Mouse (Mus musculus) hindbrain, embryonic 11.5 days (tissue): ENCODE measurements around the gene Il23a. TPM values are rescaled to one million over a fixed set of nuclear protein-coding genes. Genes with fewer than 3 reads are reported as not detected.
"Not testable (repeated sequence)": the region's sequence is repeated elsewhere in the genome, so short reads cannot be mapped to it uniquely, and the experiment has no call there.

Experiments
- ATAC-seq: fragments of 200-750 bp; cut with Nextera tagmentation; 2 replicates; pipeline ENCODE4 v1.8.0; 2017; ENCODE audit warnings: mild to moderate bottlenecking, moderate TSS enrichment, moderate library complexity; ENCODE audit not compliant: low FRiP score
- DNase-seq: peaks from one replicate; pipeline ENCODE4 v3.0.0-alpha.2; 2015; ENCODE audit warnings: low spot score
- H3K27ac ChIP-seq: fragments of 300-500 bp; sonication (generic); 2 replicates; pipeline ENCODE4 v1.5.1; 2014; ENCODE audit warnings: mild to moderate bottlenecking, low read depth, low read length
- H3K27me3 ChIP-seq: fragments of 300-500 bp; sonication (generic); 2 replicates; pipeline ENCODE4 v1.6.1; 2014; ENCODE audit warnings: mild to moderate bottlenecking, low read length, moderate library complexity, mixed read lengths; ENCODE audit not compliant: control insufficient read depth, insufficient read depth
- H3K36me3 ChIP-seq: fragments of 300-500 bp; sonication (generic); 2 replicates; pipeline ENCODE4 v1.6.1; 2014; ENCODE audit warnings: mild to moderate bottlenecking, low read length, moderate library complexity, mixed read lengths; ENCODE audit not compliant: control insufficient read depth, insufficient read depth
- H3K4me1 ChIP-seq: fragments of 300-500 bp; sonication (generic); replicated peaks from 2 replicates; pipeline ENCODE4 v1.6.1; 2014; ENCODE audit warnings: low read length, mixed read lengths; ENCODE audit not compliant: control insufficient read depth, insufficient read depth
- H3K4me2 ChIP-seq: fragments of 300-500 bp; sonication (generic); replicated peaks from 2 replicates; pipeline ENCODE4 v1.6.1; 2014; ENCODE audit warnings: mild to moderate bottlenecking, low read depth, low read length
- H3K4me3 ChIP-seq: fragments of 300-500 bp; sonication (generic); 2 replicates; pipeline ENCODE4 v1.5.1; 2014; ENCODE audit warnings: low read depth, low read length
- H3K9ac ChIP-seq: fragments of 300-500 bp; sonication (generic); 2 replicates; pipeline ENCODE4 v1.6.1; 2014; ENCODE audit warnings: low read depth, low read length
- H3K9me3 ChIP-seq: fragments of 300-500 bp; sonication (generic); 2 replicates; pipeline ENCODE4 v1.6.1; 2016; ENCODE audit warnings: low read length; ENCODE audit not compliant: control insufficient read depth
- WGBS: fragments of 180-500 bp; shearing (Covaris S2); extraction: QIAGEN DNeasy Blood & Tissue Kit; methylation state at CpG from one replicate; pipeline ENCODE4 v1.1.7; 2014; 5-methylcytosine and 5-hydroxymethylcytosine counted together
- polyA plus RNA-seq: library from polyadenylated mRNA; unstranded; fragments of >200 nt; fragmentation: Nextera tagmentation; extraction: Ambion mirVana; gene quantifications from 2 replicates; pipeline ENCODE4 v1.2.1, GENCODE M21; 2014

Il23a gene
- polyA plus RNA-seq, 1 experiment from 2014 or later = 0.28 TPM

DNA sequence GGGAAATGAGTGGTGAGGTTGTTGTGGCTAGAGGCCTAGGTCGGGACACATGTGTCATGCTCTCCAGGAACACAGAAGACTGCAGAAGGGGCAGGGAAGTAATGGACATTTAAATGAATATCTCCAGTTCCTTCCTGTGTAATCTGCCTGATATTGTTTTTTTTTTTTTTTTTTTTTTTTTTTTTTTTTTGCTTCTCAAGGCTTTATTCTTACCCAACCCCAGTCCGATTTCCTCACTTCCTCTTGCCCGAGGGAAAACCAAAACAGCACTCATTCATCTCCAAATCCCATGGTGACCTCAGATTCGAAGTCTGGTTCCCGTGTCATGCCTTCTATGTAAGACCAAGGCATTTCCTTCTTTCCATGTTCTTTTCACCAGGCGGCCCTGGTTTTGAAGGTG is 309 bp downstream of the Il23a start:
- H3K36me3 ChIP-seq = no peaks in the 10 kb centered on the region
- H3K27me3 ChIP-seq = no peaks in the 10 kb centered on the region
- 73% methylated on average over 6 of the region's 6 CpGs for WGBS
- H3K9me3 ChIP-seq = no peaks in the 10 kb centered on the region
- no peak overlapping the region for H3K4me2 ChIP-seq
- H3K4me3 ChIP-seq = no peak overlapping the region
- DNase-seq = no peak
- 0 out of 2 replicates have a peak, but pooled peaks cover 3% of the 10 kb centered on the region for H3K4me1 ChIP-seq
- H3K27ac ChIP-seq = no peak overlapping the region
- ATAC-seq = no peak
- no peak overlapping the region for H3K9ac ChIP-seq

DNA sequence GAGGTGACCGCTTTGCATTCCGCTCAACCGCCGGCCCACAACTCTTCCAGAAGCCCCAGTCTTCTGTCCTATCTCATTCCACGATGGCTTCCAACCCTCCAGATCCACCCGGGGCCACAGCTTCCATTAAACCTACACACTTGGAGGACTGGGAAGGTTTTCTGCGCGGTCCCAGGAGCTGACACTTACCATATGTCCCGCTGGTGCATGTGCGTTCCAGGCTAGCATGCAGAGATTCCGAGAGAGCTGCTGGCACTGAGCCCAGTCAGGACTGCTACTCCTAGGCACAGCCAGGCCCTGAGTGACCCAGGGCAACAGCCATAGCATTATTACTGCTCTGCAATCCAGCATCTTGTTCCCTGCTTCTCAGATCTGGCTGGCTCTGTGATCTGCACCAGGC is 930 bp downstream of the Il23a start:
- Histone ChIP-seq H3K9me3 (no peaks in the 10 kb centered on the region), H3K9ac (no peak overlapping the region), H3K4me1 (0 out of 2 replicates have a peak, but pooled peaks cover 3% of the 10 kb centered on the region), H3K36me3 (no peaks in the 10 kb centered on the region), H3K27ac (no peak overlapping the region), H3K4me2 (no peak overlapping the region), H3K27me3 (no peaks in the 10 kb centered on the region), H3K4me3 (no peak overlapping the region)
- 84% methylated on average over 11 of the region's 11 CpGs for WGBS
- ATAC-seq = no peak
- no peak for DNase-seq

DNA sequence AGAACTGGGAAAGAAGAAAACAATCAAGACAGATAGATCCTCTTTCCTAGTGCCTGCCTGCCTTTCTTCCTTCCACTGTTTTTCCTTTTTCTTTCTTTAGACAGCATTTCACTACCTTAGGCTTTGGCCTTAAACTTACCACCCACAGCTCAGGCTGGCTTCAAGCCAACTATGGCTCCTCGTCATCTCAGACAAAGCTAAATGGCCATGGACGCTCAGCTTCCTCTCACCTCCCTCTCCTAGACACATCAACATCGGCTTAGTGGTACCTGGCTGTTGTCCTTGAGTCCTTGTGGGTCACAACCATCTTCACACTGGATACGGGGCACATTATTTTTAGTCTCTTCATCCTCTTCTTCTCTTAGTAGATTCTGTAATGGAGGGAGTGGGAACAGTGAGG is 1.3 kb downstream of the Il23a start:
- DNase-seq (no peak), ATAC-seq (no peak)
- Histone ChIP-seq H3K4me1 (no peaks in the 10 kb centered on the region), H3K9me3 (no peaks in the 10 kb centered on the region), H3K4me3 (no peak overlapping the region), H3K9ac (no peak overlapping the region), H3K4me2 (no peak overlapping the region), H3K27me3 (no peaks in the 10 kb centered on the region), H3K27ac (no peak overlapping the region), H3K36me3 (0 out of 2 replicates have a peak, but pooled peaks cover under 1% of the 10 kb centered on the region)
- WGBS = 89% methylated on average over 4 of the region's 4 CpGs

DNA sequence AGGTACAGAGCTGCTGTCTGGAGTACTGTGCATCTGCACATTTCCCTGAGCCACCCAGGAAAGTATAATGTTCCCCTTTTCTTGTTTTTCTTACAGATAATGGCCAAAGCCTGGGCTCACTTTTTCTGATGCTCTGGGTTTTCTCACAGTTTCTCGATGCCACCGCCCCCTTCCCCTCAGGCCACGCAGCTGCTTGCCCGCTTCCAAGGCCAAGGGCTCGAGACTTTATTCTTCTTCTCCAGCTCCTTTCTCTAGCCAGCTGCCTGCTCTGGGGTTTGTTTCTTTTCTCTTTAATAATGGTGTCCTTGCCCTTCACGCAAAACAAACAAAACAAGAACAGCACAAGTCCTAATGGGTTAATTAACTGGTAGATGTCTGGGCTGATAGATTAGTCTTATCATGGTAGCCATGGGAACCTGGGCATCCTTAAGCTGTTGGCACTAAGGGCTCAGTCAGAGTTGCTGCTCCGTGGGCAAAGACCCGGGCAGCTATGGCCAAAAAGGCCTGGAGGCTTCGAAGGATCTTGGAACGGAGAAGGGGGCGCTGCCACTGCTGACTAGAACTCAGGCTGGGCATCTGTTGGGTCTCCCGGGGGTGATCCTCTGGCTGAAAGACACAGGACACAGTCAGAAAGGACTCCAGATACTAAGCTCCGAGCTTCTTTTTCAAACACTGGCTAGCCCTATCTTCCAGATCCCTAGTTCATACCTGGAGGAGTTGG is 2.0 kb downstream of the Il23a start:
- Histone ChIP-seq H3K27ac (no peak overlapping the region), H3K4me2 (no peak overlapping the region), H3K4me1 (no peaks in the 10 kb centered on the region), H3K36me3 (0 out of 2 replicates have a peak, but pooled peaks cover 2% of the 10 kb centered on the region), H3K9me3 (no peaks in the 10 kb centered on the region), H3K4me3 (no peak overlapping the region), H3K27me3 (no peaks in the 10 kb centered on the region), H3K9ac (no peak overlapping the region)
- 81% methylated on average over 13 of the region's 13 CpGs for WGBS
- DNase-seq (no peak), ATAC-seq (no peak)

DNA sequence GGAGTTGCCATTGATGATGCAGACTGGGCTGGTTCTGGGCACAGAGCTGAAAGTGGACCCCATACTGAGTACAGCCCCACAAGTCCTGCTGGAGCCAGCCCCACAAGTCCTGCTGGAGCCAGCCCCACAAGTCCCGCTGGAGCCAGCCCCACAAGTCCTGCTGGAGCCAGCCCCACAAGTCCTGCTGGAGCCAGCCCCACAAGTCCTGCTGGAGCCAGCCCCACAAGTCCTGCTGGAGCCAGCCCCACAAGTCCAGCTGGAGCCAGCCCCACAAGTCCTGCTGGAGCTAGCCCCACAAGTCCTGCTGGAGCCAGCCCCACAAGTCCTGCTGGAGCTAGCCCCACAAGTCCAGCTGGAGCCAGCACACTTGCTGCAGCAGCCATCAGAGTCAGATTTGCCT is 8.0 kb downstream of the Il23a start:
- H3K9me3 ChIP-seq, ATAC-seq: not testable (repeated sequence)
- 50% methylated on average over 1 of the region's 1 CpGs for WGBS

DNA sequence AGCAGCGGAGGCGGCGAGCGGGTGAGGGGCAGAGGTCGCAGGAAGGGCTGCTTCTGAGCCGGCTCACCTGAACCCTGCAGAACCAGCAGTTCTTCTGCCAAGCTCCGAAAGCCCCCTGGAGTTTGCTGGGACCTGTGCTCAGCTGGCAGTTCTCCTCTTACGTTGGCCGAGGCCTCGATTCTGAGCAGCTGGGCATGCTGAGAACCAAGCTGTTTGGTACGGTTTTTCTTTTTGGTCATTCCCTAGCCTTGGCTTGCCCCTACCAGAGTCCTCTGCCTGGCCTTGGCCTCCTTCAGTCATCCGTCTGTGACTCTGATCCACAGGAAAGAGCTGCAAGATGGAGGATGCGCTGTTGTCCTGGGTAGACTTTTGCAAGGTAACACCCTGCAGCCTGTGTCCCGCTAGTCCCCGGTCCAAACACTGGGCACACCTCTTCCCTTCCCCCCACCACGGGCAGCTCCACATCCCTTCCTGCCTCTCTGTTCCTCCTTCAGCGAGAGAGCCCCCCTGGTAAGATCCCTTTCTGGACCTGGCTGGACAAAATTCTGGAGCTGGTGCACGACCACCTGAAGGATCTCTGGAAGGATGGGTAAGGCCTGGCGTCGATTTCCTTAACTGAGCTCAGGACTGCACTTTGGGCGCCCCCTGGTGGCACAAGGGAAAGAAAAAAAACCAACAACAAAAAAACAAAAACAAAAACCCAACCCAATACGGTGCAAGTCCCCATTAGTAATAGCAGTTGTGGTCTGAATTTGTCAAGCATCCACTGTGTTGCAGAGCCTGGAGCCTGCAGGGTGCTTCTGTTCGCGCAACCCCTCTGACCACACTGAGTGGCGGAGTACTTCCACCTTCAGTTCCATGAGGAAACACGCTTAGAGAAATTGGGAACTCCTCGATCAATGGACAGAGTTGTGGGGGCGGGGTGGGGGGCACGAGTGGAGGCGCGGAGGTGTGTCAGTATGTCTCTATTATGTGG is 14.7 kb downstream of the Il23a start:
- WGBS = 65% methylated on average over 31 of the region's 31 CpGs
- H3K9me3 ChIP-seq = no peaks in the 10 kb centered on the region
- ATAC-seq = peak; percentile 33; the same call in 1 of the 2 replicates

More for the DNA sequence above, 8.0 kb downstream of the Il23a start:
- H3K4me1 ChIP-seq, H3K4me2 ChIP-seq, H3K9ac ChIP-seq, H3K4me3 ChIP-seq, H3K27ac ChIP-seq, DNase-seq, H3K36me3 ChIP-seq, H3K27me3 ChIP-seq: not testable (repeated sequence)

DNA sequence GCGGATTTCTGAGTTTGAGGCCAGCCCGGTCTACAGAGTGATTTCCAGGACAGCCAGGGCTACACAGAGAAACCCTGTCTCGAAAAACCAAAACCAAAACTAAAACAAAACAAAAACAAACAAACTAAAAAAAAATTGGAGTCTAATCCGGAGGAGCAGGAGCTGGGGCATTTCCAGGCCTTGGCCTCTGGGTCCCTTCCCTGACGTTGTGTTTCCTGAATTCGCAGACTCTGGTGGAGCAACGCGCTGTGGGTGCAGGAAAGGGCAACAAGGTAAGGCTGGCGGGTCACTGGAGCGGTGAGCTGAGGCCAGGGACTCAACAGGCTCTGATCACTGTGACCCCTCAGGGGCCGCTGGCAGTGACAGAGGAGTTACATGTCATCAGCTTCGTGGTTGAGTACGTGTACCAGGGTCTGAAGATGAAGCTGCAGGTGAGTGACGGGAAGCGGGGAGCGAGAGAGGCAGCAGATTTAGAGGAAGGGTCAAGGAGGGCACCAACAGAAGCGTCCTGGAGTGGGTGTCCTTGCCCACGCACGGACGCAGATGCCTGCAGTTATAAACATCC is 15.6 kb downstream of the Il23a start:
- Histone ChIP-seq H3K4me1 (no peaks in the 10 kb centered on the region), H3K27me3 (no peaks in the 10 kb centered on the region), H3K9ac (no peak overlapping the region), H3K4me2 (no peak overlapping the region), H3K9me3 (no peaks in the 10 kb centered on the region), H3K27ac (no peak overlapping the region), H3K4me3 (no peak overlapping the region), H3K36me3 (no peaks in the 10 kb centered on the region; the same call in 1 of the 2 replicates)
- ATAC-seq = no peak
- DNase-seq = no peak
- WGBS = 91% methylated on average over 20 of the region's 20 CpGs

More for the DNA sequence above, 14.7 kb downstream of the Il23a start:
- Histone ChIP-seq H3K36me3 (no peaks in the 10 kb centered on the region; the same call in 1 of the 2 replicates), H3K4me1 (no peaks in the 10 kb centered on the region), H3K9ac (no peak overlapping the region), H3K4me2 (no peak overlapping the region), H3K27ac (no peak overlapping the region), H3K27me3 (no peaks in the 10 kb centered on the region), H3K4me3 (no peak overlapping the region)
- DNase-seq = peak; percentile 88

DNA sequence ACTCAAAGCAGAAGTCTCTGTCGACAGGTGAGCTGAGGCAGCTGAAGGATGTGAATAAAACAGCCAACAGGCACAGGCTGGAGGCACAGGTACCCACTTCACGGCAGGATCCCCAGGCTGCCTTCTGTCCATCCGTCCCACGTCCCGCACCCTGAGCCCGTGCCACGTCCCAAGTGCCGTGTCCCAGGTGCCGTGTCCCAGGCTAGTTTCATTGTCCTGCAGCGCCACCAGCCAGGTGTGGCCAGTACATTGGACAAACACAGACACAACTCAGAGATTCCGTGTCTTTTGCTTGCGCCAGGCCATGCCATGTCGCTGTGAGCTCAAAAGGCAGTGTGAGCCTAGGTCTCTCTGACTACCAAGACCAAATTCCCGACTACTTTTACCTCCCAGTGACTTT is 16.9 kb downstream of the Il23a start:
- 90% methylated on average over 14 of the region's 14 CpGs for WGBS
- Histone ChIP-seq H3K27me3 (no peaks in the 10 kb centered on the region), H3K36me3 (no peaks in the 10 kb centered on the region; the same call in 1 of the 2 replicates), H3K9ac (no peak overlapping the region), H3K4me1 (no peaks in the 10 kb centered on the region), H3K4me3 (no peak overlapping the region), H3K4me2 (no peak overlapping the region), H3K9me3 (no peaks in the 10 kb centered on the region), H3K27ac (no peak overlapping the region)
- no peak for DNase-seq
- no peak for ATAC-seq
